Mouse (Mus musculus) lung, postnatal 36 days (tissue): Measurements from ENCODE around the gene Gpkow.
"Not testable (repeated sequence)": the region's sequence is repeated elsewhere in the genome, so short reads cannot be mapped to it uniquely, and the experiment has no call there.

ENCODE experiments used
- DNase-seq: peaks from one replicate; pipeline ENCODE4 v3.0.0; 2022; ENCODE audit warnings: mixed read lengths

Gpkow gene

DNA sequence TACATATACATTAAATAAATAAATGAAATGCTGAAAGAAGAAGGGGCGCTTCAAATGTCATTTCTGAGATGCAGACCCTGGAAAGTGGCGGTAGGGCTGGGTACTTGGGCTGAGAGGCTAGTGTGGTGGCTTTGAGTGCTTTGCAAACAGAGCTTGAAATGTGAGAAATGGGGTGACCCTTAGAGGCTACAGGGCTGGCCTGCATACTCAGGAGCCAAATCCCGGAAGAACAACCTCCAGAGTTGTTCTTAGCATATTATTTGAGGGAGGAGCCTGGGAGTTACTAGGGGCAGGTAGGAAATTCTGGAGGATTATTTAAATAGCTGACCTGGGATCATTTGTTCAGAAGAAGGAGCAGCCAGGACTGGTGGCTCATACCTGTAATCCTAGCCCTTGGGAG, 6.4 kb upstream of the Gpkow start:
- DNase-seq = peak; percentile 50

DNA sequence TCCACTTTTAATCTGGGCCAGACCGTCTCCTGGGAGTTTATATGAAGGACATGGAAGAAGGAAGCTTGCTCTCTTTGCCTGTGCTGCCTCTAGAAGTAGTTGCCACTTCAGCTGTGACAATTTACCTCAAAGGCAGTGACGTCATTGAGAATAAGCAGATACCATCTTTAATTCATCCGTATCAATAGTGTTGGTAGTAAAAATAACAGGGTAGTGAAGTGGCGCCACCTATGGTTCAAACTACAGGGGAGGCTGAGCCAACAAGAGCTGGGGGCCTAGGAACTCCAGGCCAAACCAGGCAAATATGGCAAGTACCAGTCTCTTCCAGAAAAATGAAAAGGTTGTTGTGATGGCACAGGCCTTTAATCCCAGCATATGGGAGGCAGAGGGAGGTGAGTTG, 4.1 kb upstream of the Gpkow start:
- DNase-seq = peak; percentile 68

DNA sequence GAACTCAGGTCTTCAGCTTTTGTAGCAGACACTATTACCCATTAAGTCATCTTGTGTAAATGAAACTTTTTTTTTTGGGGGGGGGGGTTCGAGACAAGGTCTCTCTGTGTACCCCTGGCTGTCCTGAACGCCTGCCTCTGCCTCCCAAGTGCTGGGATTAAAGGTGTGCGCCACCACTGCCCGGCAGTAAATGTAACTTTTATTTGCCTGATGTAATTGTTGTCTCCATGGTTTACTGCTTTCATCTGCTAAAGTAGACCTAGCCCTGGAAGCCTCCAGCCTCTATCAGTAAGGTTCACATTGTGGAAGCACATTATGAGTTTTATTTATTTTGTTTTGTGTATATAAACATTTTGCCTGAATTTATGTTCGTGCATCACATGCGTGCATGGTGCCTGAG, 411 bp upstream of the Gpkow start:
- DNase-seq = no peak

DNA sequence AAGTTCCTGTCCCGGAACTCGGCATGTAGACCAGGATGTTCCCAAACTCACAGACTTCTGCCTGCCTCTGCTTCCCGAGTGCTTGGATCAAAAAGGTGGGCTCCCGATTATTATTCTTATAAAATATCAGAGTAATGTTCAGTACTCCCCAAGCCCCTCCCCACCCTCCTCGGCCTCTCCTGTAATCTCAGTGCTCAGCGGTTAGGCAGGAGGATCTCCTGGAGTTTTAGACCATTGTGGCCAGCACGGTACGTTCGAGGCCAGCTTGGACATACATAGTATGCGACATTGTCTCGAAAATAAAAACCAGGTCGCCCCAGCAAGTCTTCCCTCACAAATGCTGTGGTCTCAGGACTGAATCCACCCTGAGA, 16.8 kb downstream of the Gpkow start:
- not testable (repeated sequence) for DNase-seq

DNA sequence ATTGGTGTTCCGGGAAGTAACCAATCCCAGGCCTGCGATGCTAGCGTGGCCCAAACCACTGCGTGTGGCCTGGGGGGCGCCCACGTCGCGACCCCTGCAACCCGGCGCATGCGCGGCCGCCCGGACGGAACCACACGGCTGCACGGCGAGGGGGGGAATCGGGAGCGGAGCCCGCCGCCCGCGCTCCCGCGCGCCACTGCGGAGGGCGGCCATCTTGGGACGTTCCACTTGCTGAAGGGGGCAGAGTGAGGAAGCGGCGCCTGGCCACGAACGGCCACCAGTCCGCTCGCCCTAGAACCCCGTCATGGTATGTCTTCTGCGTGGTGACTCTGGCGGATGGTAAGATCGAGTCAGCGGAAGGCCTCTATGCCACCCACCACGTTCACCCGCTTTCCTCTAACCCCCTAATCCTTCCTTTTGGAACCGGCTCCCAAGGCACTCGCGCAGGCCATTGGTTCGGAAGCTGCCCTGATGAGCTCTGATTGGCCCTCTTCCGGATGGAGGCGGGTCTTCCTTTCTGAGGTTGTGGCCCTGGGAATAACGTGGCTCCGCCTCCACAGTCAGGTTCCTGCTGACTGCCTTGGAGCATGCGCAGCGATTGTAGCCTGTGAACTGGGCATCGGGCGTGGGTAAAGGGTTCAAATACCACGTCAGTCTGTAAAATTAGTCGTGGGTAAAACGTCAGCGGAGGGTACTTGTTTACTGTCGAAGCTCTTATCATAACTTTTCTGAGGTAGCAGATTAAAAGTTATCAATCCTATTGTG, 17.4 kb downstream of the Gpkow start, which contains the start of gene Wdr45:
Gene Wdr45 (plus strand): TSS at position 199 of the 765 bp plus-strand sequence.
- peak; percentile 98 for DNase-seq

DNA sequence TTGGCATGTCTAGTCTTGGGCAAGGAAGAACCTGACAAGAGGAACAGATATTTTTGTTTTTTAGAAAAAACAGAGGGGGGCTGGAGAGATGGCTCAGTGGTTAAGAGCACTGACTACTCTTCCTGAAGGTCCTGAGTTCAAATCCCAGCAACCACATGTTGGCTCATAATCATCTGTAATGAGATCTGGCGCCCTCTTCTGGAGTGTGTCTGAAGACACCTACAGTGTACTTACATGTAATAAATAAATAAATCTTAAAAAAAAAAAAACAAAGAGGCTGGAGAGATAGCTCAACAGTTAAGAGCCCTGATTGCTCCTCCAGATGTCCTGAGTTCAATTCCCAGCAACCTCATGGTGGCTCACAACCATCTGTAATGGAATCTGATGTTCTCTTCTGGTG, 19.1 kb downstream of the Gpkow start:
- peak; percentile 29 for DNase-seq

DNA sequence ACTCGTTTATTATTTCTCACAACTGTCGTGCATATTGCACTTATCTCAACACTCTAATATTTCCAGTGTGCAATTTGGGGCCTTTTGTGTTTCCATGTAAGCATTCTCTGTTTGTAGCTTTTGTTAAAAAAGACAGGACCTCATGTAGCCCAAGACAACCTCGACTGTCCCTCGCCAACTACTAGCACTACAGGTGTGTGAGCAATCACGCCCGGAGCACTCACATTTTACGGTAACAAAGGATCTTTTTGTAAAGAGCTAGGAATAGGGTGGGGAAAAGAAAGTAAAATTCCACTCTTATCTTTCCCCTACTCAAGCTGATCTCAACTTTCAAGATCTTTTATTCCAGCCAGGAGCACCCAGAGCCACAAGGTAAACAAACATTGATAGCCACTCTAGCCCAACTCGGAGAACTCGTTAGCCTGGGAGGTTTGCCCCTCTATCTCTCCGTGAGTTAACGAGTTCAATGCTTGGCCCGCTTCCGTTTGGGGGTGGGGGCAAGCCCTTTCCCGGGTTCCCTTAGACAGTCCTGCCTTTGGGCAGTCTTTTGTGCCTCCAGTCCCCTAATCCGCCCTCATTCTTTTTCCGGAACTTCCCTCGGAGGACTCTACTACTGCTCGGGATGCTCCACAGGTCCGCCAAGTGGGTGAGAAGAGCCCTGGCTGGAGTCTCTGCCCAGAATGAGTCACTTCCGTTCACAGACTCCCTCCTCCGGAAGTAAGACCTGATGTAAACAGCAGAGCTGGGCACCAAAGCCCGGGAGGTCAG, 24.8 kb downstream of the Gpkow start, which contains the start of gene Gm45208:
Gene Gm45208 (plus strand): TSS at position 732 of the 768 bp plus-strand sequence.
- peak; percentile 82 for DNase-seq

DNA sequence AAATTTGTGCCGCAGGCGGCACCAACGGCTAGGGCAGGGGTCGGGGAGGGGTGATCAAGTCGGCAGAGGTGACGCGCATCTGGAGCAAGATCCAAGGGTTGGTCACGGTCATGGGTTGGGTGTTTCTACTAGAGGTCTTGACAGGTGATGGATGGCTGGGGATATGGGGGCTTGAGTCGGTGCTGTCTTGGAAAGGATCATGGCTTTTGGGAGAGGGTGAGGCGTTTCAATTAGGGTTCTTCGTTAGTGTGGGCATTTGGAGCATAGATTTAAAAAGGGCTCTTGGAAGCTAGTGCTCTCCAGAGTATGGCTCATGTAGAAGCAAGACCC, 25.3 kb downstream of the Gpkow start:
- DNase-seq = no peak

DNA sequence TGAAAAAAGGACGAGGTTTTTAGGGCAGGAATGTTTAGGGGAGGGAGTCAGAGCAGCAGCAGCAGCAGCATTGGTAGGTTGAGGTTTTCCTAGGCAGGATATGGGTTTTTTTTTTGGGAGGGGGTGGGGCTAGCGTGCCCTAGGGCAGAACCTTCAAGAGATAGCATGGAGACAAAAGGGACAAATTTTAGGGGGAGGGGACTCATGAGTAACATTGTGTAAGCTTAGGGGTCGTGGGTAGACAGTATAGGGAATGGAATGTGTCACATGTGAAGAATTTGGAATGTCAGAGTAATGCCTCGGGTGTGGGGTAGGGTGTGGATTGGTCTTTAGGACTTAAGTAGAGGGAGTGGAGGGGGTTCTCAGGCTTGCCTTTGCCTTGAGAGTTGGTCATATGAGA, 25.8 kb downstream of the Gpkow start:
- DNase-seq = no peak

DNA sequence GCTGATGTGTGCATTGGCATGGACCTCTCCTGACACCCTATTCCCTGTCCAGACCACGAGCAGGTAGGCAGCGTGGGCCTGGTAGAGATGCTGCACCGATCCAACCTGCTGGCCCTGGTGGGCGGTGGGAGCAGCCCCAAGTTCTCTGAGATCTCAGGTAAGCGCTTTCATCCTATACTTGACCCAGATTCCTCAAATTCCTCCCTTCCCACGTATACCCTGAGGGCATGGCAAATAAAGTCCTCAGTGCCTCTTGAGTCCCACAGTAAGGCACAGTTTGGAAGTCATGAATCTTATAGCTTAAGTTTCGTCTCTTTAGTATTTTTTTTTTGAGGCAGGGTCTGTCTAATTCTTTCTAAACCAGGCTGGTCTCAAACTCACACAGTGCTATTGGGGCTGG, 27.2 kb downstream of the Gpkow start:
- peak; percentile 17 for DNase-seq

DNA sequence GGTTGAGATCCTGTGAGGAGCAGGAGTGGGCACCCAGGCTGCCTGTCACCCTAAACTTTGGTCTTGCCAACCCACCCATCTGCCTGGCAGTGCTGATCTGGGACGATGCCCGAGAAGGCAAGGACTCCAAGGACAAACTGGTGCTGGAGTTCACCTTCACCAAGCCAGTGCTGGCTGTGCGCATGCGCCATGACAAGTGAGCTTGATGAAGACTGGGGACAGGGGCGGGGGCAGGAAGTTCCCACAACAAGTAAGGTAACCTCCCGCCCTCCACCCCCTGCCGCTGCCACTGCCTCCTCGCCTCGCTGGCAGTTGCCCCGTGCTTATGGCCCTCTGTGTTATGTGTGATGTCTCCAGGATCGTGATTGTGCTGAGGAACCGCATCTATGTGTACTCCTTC, 28.9 kb downstream of the Gpkow start:
- DNase-seq = no peak

DNA sequence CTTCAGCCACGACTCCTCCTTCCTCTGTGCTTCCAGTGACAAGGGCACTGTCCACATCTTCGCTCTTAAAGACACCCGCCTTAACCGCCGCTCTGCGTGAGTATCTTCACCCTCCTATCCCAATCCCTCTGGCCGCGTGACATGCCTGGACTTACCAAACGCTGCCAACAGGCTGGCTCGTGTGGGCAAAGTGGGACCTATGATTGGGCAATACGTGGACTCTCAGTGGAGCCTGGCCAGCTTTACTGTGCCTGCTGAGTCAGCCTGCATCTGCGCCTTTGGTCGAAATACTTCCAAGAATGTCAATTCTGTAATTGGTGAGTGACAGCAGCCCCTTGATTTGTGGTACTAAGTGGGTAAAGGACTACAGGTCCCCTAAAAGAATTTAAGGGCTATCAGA, 30.2 kb downstream of the Gpkow start:
- peak; percentile 42 for DNase-seq

DNA sequence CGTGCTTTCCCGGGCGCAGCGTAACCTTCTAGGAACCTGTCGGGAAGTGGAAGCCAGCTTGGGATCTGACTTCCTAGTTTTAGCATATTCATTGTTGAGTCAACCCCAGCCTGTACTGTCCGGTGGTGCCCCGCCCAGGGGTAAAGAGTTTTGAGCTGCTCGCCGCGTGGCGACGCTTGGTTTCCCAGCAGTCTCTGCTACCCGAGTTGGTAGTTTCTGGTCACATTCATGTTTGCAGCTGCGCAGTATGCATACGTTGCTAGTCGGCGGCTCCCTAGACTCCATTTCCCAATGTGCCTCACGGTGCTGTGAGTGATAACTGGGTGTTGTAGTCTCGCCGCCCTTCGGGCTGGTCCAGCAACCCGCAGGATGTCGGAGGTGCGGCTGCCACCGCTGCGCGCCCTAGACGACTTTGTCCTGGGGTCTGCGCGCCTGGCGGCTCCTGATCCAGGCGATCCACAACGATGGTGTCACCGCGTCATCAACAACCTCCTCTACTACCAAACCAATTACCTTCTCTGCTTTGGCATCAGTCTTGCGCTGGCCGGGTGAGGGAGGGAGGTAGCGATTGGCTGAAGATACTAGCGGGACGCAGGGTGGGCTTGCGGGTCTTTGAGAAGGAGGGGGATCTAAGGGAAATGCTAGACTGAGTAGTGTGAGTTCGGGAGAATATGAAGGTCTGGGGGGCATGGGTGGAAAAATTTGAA, 31.4 kb downstream of the Gpkow start, which contains the start of gene Praf2:
Gene Praf2 (plus strand): TSS at position 225 of the 707 bp plus-strand sequence.
- DNase-seq = peak; percentile 89

DNA sequence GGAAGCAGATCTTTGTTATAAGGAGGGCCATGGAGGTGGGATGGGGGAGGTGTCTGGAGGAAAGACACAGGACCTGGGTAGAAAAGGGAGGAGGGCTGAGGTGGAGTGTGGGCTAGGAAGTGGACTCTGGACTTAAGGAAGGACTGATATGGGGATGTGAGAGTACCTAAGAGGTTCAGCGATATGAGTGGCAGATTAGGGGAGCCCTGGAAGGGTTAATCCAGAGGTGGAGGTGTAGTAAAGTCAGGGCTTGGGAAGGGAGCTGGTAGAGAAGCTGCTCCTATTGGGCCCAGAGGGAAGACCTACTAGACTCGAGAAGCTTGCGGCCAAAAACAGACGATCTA, 32.0 kb downstream of the Gpkow start:
- no peak for DNase-seq

DNA sequence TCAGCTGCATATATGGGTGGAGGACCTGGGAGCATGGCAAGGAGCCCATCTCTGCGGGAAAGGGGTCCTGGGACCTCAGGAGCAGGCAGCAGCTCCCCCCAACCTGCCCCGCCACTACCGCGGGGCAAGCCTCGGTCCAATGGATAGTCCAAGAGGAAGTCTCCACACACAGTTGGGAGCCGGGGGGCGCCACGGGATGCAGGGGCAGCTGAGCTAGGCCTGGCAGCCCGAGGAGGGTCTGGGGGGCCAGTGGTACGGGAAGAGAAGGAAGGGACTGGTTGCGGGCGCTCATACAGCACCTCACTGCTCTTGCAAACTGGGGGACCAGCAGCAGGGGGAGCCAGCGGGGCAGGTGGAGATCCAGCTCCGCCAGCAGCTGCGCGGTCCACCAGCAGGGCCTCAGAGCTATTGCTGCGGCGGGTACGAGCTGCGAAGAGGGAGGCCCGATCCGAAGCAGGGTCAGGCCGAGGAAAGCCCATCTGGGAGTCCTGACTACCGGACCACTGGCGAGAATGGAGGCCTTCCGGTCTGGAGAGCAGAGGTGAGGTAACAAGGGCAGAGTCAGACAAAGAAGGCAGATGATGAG, 36.7 kb downstream of the Gpkow start:
- peak; percentile 83 for DNase-seq

DNA sequence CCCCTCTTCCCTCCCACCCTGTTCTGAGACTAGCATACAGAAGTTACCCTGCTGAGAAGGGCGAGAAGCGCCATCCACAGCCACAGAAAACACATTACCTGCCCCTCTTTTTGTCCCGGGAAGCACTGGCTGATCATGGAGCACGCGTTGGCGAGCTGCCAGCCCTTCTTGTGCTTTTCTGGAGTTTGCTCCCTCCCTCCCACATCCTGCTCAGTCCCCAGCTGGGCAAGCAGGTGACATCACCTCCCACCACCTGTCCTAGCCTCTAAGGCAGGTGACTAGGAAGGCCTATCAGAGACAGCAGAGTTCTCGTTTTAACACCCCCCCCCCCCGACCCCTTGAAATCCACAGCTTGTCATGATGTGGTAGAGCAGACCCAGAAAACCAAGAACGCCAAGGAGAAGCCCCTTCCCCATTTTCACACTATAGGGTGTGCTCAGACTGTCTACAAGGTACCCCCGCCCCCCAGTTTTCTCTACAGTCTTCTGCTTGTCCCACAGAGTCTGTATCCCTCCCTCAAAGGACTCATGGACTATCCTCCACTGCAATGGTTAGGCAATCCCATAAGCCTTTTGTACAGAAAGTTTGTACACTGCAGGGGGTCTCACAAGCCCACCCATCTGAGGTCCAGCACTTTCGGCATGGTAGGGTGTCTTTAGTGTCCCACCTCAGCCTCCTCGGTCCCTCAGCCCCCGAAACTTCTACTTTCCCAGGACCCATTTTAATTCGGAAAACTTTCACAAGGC, 42.6 kb downstream of the Gpkow start:
- DNase-seq = peak; percentile 75

DNA sequence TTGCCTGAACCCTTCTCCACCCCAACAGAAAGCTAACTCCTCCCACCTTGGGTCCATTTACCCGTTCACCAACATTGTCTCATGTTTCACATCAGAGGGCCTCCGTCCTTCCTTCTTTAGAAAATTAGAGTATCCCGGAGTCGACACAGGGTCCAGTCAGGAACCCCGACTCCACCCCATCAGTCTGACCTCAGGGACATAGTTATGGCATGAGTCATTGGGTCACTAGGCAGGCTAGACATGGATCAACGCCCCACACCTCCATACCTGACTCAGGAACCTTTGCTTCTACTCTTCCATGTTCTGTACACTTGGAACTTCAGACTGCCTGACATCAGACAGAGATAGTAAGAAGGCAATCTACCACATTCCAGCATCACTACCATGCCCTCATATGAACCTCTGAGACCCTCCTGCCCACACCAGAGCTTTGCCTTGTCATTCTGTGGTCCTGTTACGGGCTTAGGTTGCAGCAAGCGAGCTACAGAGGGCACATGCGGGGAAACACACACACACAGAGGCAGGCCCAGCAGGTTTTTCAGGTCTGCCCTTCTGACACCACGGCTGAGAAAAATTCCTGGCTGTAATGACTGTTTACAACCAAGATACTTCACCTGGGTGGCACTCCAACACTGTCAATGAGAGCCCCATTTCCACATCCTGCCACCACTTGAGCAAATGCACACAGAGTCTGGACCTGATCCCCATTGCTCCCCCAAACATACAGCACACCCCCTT, 43.3 kb downstream of the Gpkow start:
- peak; percentile 79 for DNase-seq

DNA sequence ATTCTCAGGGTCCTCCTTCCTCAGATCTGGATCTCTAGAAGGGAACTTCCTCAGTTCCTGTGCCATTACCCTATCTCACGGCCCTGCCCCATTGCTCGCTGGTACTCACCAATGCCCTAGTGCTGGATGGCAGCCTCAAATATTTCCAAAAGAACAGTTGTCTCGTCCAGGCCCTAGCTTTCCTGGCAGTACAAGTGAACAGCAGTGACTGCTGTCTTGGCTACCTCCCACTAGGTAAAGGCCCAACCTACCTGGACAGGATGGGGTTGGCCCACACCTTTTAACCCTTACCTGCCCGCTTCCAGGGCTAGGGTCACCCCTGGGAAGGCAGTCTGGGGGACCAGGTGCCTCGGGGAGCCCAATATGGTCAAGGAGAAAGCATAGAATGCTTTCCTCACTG, 44.2 kb downstream of the Gpkow start:
- peak; percentile 45 for DNase-seq

DNA sequence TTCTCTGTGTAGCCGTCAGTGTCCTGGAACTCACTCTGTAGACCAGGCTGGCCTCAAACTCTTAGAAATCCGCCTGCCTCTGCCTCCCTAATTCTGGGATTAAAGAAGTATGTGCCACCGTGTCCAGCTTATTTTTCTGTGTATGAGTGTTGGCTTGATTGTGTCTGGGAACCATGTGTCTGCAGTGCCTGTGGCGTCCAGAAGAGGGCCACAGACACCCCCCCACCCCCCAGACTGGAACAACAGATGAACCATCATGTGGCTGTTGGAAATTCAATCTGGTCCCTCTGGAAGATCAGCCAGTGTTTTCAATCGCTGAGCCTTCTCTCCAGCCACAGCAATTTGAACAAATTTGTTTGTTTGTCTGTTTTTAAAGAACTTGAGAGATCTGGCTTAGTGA, 46.5 kb downstream of the Gpkow start:
- DNase-seq = no peak

DNA sequence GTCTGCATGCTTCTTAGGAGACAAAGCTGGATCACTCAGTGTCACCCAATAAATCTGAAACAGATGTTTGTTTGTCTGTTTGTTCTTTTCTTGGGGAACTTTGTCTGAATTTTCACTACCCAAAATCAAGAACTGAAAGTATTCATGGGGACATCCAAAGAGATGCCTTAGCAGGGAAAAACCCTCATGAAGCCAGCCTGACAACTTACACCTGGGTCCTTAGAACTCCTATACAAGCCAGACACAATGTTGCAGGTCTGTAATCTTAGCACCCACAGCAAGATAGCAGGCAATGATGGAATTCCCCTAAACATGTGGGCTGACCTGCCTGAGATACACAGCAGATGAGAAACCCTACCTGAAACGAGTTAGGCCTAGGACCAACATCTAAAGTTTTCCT, 48.0 kb downstream of the Gpkow start:
- no peak for DNase-seq

DNA sequence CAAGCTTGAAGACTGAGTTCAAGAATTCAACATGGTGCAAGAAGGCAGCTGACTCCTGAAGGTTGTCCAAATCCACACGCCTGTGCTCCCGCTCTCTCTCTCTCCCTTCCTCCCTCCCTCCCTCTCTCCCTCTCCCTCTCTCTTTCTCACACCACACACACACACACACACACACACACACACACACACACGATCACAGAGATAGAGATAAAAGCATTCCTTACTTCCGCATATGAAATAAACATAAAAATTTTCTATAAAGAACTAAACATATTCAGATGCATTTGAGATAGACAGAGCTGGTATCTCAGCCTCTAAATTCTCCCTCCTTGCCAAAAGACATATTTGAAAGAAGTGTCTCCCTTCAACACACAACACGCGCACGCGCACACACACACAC, 48.5 kb downstream of the Gpkow start:
- no peak for DNase-seq
